Mouse (Mus musculus) erythroblast, embryonic 14.5 days (primary cell): Measurements from ENCODE around the gene Pip4k2a.

ENCODE experiments used
- GATA1 ChIP-seq: IDR thresholded peaks from 2 replicates; pipeline ENCODE4 v1.6.1; 2012; ENCODE audit warnings: low read length, inconsistent platforms, mixed read lengths
- TAL1 ChIP-seq: IDR thresholded peaks from 3 replicates; pipeline ENCODE4 v1.6.1; 2012; ENCODE audit warnings: low read length, inconsistent platforms, mixed read lengths

GRCm38 (mm10) chr2:18867069-18867468, 130.9 kb downstream of the Pip4k2a start:
- TF ChIP-seq GATA1 (no peak), TAL1 (no peak)
